Mouse (Mus musculus) gonadal fat pad, adult 2 months (tissue): Measurements from ENCODE around the gene Grm4. TPM values are rescaled to one million over a fixed set of nuclear protein-coding genes. Genes with fewer than 3 reads are reported as not detected.

Experiments used
- DNase-seq: peaks from one replicate; pipeline ENCODE4 v3.0.0-alpha.2; 2012; ENCODE audit warnings: low read depth
- polyA plus RNA-seq: library from polyadenylated mRNA; depleted of rRNA; stranded (reverse); fragments of >200 nt; gene quantifications from 2 replicates; pipeline ENCODE4 v1.2.3, GENCODE M21; 2012

The Grm4 gene
- polyA plus RNA-seq, 1 experiment, result 0.09 TPM

GRCm38 (mm10) chr17:27511865-27512618 is 9.2 kb downstream of the Grm4 start:
- no peak for DNase-seq

GRCm38 (mm10) chr17:27511125-27511735 is 10.0 kb downstream of the Grm4 start:
- DNase-seq, result no peak

- no peak for DNase-seq
These were observed 10.7 kb downstream of the Grm4 start for GRCm38 (mm10) chr17:27510258-27511124.

- DNase-seq, result no peak
These were observed 12.1 kb downstream of the Grm4 start for GRCm38 (mm10) chr17:27509056-27509455.

GRCm38 (mm10) chr17:27508513-27508912 is 12.7 kb downstream of the Grm4 start:
- no peak for DNase-seq

GRCm38 (mm10) chr17:27508002-27508401 is 13.2 kb downstream of the Grm4 start:
- DNase-seq, result no peak

- DNase-seq, result no peak
These were observed 13.6 kb downstream of the Grm4 start for GRCm38 (mm10) chr17:27507591-27507945.

GRCm38 (mm10) chr17:27506871-27507590 is 14.2 kb downstream of the Grm4 start:
- no peak for DNase-seq

- DNase-seq, result no peak
These were observed 14.8 kb downstream of the Grm4 start for GRCm38 (mm10) chr17:27506362-27506761.

GRCm38 (mm10) chr17:27505221-27505881 is 15.9 kb downstream of the Grm4 start:
- DNase-seq, result no peak

GRCm38 (mm10) chr17:27503869-27504268 is 17.3 kb downstream of the Grm4 start:
- DNase-seq, result no peak

- DNase-seq, result no peak
These were observed 18.3 kb downstream of the Grm4 start for GRCm38 (mm10) chr17:27502736-27503445.

- DNase-seq, result no peak
These were observed 18.9 kb downstream of the Grm4 start for GRCm38 (mm10) chr17:27502288-27502687.

GRCm38 (mm10) chr17:27501331-27502251 is 19.6 kb downstream of the Grm4 start:
- DNase-seq, result no peak

- DNase-seq, result no peak
These were observed 20.4 kb downstream of the Grm4 start for GRCm38 (mm10) chr17:27500811-27501210.

GRCm38 (mm10) chr17:27499080-27499479 is 22.1 kb downstream of the Grm4 start:
- no peak for DNase-seq

- DNase-seq, result no peak
These were observed 23.4 kb downstream of the Grm4 start for GRCm38 (mm10) chr17:27497798-27498197.

GRCm38 (mm10) chr17:27495008-27495540 is 26.1 kb downstream of the Grm4 start:
- no peak for DNase-seq

GRCm38 (mm10) chr17:27493969-27494368 is 27.2 kb downstream of the Grm4 start:
- no peak for DNase-seq
